Mouse (Mus musculus): Measurements from ENCODE around the gene S100a6.

S100a6 gene

DNA sequence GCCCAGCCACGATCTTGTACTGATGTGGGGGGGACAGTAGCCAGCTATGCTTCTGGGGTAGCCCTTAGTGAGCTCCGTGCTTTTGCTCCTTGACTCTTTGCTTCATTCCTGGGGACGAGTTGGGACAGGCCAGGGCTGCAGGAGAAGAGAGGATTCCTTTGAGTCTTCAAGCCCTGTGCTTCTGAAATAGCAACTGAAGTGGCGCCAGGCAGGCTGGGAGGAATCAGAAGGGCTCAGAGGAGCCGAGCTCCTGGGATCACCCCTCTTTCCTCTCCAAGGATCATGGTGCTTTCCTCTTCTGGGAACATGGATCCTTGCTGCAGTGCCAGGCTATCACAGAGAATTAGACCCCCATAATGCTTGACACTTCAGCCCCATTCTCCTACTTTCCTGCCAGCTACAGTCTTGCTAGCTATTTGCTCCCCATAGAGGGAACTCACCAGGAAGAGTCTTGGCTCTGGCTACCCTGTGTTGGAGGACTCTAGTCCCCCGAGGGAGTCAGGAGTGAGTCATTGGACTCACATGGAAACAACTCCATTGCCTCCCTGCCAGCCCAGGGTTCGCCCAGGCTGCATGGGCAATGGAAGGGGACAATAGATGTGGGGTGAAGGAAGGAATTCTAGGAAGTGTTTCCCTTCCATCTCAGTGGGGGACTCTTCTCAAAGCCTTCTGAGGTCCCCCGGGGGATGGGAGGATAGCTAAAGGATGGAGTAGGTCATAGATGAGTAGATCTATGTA, 12.1 kb upstream of the S100a6 start:
- no peak for DNase-seq (ENCODE audit: low spot score in 2 of 2)

- no peak for DNase-seq (ENCODE audit: low spot score in 2 of 2)
Measured at GRCm38 (mm10) chr3:90601486-90602110, 11.1 kb upstream of the S100a6 start, which contains the start of gene Gm42674. Gene Gm42674 (plus strand): TSS chr3:90601904.

GRCm38 (mm10) chr3:90603623-90604022, 9.1 kb upstream of the S100a6 start, which contains the start of gene S100a4:
Gene S100a4 (plus strand): TSS chr3:90603771.
- no peak for DNase-seq (ENCODE audit: low spot score in 2 of 2)

GRCm38 (mm10) chr3:90604416-90604815, 8.3 kb upstream of the S100a6 start:
- peak in 1 of 2 experiments; percentile 39 for DNase-seq (ENCODE audit: low spot score in 2 of 2)

GRCm38 (mm10) chr3:90605049-90605448, 7.6 kb upstream of the S100a6 start:
- no peak for DNase-seq (ENCODE audit: low spot score in 2 of 2)

DNA sequence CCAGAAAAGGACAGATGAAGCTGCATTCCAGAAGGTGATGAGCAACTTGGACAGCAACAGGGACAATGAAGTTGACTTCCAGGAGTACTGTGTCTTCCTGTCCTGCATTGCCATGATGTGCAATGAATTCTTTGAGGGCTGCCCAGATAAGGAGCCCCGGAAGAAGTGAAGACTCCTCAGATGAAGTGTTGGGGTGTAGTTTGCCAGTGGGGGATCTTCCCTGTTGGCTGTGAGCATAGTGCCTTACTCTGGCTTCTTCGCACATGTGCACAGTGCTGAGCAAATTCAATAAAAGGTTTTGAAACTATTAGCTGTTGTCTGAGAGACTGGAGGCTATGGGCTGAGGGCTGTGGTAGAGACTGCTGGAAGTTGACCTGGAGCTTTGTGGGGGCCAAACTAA, 6.9 kb upstream of the S100a6 start:
- no peak for DNase-seq (ENCODE audit: low spot score in 2 of 2)

- DNase-seq (ENCODE audit: low spot score in 2 of 2) = no peak
Measured at GRCm38 (mm10) chr3:90606185-90606584, 6.5 kb upstream of the S100a6 start.

DNA sequence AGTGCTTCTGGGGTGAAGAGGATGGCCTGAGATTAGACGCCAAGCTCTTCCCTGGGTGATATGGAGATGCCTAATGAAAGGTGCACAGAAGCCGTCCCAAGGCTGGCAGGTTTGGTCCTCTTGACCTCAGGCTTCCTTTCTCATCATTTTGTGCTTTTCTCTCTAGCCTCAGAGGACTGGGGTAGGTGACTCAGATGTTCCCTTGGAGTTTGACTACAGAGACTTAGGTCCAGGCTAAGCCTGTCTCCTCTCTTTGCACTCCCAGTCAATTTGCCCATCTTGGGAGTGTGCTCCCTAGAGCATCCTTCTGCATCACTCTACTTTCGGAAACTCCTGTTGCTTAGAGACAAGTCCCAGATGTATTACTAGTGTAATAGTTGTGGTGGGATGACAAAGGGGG, 5.3 kb upstream of the S100a6 start:
- no peak for DNase-seq (ENCODE audit: low spot score in 2 of 2)

GRCm38 (mm10) chr3:90608223-90608622, 4.5 kb upstream of the S100a6 start, which contains the start of gene S100a5:
Gene S100a5 (plus strand): TSS chr3:90608523.
- no peak for DNase-seq (ENCODE audit: low spot score in 2 of 2)

GRCm38 (mm10) chr3:90609102-90609501, 3.6 kb upstream of the S100a6 start:
- no peak for DNase-seq (ENCODE audit: low spot score in 2 of 2)

DNA sequence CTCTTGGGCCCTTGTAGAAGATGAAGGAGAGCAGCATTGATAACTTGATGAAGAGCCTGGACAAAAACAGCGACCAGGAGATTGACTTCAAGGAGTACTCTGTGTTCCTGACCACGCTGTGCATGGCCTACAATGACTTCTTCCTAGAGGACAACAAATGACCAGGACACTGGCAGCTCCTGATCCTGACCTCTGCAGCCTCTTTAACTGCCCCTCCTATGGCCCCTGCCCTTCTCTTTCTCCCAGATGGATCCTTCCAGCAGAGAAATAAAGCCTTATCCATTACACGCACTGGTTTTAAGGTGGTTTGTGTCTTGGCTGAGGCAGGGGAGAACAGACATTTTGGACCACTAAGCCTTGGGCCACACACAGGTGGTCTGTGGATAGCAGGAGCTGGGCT, 1.2 kb upstream of the S100a6 start:
- no peak for DNase-seq (ENCODE audit: low spot score in 2 of 2)

DNA sequence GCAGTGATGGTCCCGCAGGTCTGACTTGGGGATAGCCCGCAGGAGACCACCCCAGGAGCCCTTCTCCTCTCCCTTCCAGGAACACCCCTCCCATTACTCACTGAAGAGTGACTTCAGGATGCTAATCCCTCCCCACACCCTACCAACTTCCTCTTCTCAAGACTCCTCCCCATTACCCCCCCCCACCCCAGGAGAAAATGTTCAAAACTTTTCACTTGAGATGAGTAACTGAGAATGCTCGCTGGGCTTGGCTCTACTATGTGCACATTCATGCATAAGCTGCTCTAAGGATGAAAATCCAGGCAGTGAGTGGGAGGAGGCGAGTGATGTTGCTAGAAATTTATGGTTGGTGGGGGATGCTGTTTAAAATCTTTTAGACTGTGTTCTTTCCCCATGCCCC, 621 bp upstream of the S100a6 start:
- no peak for DNase-seq (ENCODE audit: low spot score in 2 of 2)

- no peak for DNase-seq (ENCODE audit: low spot score in 2 of 2)
Measured at GRCm38 (mm10) chr3:90613461-90614147, 922 bp downstream of the S100a6 start.

- no peak for DNase-seq (ENCODE audit: low spot score in 2 of 2)
Measured at GRCm38 (mm10) chr3:90614148-90614530, 1.5 kb downstream of the S100a6 start.

DNA sequence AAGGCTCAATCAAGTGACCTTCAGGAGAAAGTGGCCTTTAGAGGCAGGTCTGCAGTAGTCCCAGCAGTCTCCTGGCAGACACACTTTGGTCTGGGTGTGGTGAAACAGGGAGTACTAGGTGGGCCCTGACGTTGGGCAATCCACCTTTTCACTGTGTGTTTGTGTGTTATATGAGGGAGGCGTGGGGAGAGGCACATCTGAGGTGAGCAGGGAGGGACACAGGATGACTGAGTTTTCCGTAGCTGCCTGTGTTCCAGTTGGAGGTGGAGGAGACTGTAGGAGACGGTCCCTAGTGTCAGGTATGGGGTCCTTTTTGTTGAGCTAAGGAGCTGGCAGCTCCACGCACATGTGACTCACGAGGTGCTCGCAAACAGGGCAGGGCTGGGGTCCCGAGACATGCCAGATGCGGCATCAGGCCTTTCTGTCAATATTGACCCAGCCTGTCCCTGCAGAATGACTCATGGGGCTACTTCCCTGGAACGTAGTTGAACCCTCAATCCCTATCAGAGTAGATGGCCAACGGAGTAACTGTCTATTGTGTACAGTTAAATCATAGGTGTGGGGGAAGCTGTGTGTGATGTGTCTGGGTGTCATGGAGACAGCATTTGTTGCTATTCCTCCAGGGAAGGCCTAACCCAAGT, 2.0 kb downstream of the S100a6 start:
- DNase-seq (ENCODE audit: low spot score in 2 of 2) = no peak

- peak in 1 of 2 experiments; percentile 72 for DNase-seq (ENCODE audit: low spot score in 2 of 2)
Measured at GRCm38 (mm10) chr3:90615415-90615814, 2.7 kb downstream of the S100a6 start.

GRCm38 (mm10) chr3:90615911-90616310, 3.2 kb downstream of the S100a6 start:
- DNase-seq (ENCODE audit: low spot score in 2 of 2) = no peak

DNA sequence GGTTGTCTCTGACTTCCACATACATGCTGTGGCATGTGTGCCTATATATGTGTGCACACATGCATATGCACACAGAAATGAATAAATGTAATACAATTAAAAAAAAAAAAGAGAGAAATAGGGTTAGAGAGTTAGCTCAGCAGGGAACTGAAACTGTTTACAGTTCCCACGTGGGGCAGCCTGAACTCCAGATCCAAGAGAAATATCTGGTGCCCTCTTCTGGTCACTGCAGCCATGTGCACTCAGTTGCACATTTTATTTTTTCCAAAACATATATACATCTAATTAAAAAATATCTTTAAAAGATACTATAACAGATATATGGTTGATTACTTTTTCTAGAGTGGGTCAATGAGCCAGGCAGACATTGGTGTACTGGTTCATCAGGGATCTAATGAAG, 4.9 kb downstream of the S100a6 start:
- no peak for DNase-seq (ENCODE audit: low spot score in 2 of 2)

- no peak for DNase-seq (ENCODE audit: low spot score in 2 of 2)
Measured at GRCm38 (mm10) chr3:90621552-90621951, 8.9 kb downstream of the S100a6 start.

- DNase-seq (ENCODE audit: low spot score in 2 of 2) = peak in 1 of 2 experiments; percentile 42
Measured at GRCm38 (mm10) chr3:90623435-90624071, 10.9 kb downstream of the S100a6 start.

DNA sequence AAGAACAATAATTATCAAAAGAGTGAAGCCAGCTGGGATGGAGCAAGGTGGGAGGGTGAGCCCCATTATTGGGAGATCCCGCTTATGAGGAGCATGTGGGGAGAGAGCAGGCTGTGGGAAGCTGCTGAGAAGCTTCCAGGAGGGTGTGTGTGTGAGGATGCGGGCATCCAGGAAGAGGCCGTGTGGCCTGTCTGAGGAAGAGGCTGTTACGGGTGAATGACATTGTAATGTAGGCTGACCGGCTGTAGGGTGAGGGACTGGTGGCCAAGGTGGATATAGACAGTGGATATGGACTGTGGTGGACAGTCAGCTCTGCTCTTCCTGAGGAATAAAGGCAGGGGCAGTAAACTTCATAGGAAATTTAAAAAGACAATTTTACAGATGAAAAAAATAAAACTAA, 12.8 kb downstream of the S100a6 start:
- DNase-seq (ENCODE audit: low spot score in 2 of 2) = no peak
